Mouse (Mus musculus) kidney, adult 18-20 months (tissue): ENCODE measurements around the gene Rnf144b.

Source experiments
- DNase-seq: peaks from one replicate; pipeline ENCODE4 v3.0.0; 2021

The Rnf144b gene

GRCm38 (mm10) chr13:47122537-47123430 is at the start of gene Rnf144b:
Gene Rnf144b, plus strand, starts transcription at chr13:47122656.
- DNase-seq: peak; percentile 24

DNA sequence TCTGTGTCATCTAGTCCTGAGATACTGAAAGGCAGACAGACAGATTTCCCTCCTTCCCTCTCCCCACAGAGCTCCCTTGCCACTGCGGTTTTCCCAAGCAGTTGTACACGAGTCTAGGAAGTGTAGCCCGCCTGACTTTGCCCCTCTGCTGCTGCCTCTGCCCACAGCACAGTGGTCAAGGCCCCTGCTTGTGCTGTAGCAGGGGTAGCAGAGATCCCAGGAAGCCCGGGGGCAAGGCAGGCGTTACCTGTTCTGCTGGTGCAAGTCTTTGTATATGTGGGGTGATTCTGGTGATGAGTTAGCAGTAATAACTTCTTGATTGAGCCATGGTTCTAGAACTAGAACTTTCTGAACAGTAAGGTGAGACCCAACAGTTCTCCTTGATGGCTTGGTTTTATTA is 46.3 kb upstream of the Rnf144b start:
- DNase-seq: no peak

GRCm38 (mm10) chr13:47077367-47077766 is 45.1 kb upstream of the Rnf144b start:
- no peak for DNase-seq

DNA sequence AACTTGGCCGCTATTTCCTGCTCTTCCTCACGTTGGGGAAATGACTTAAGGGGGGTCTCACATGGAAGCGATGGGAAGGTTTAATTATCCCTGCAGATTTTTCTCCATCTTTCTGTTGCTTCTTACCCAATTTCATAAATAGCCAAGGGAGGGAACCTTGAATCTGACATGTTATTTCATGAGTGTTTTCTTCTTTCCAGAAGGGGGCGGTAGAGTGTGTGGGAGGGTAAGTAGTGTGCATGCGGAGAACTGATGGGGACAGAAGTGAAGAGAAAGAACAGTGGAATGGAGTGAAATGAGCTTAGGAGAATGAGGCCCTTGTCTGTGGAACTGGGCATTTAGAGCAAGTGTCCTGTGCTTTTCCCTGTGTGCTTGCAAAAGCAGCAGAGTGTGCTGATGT is 43.7 kb upstream of the Rnf144b start:
- DNase-seq: no peak

GRCm38 (mm10) chr13:47080905-47081505 is 41.5 kb upstream of the Rnf144b start:
- DNase-seq: no peak

DNA sequence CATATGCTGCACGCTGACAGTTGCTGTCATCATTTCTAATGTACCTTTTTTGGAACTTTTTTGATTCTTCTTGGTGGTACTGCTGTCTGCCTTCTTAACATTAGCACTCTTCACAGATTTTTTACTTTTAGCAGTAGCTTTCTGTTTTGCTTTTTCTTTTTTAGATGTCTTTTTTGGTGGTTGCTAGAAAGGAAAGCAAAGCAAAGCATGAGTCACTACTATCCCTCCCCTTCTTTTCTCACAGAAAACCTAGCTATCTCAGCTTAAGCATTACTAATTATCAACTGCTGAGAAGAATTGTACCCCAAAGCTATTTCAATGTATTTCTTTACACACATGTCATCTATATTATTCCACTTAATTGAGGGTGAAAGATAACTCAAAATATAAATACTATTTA is 34.0 kb upstream of the Rnf144b start:
- no peak for DNase-seq

- no peak for DNase-seq
These were observed 33.2 kb upstream of the Rnf144b start for GRCm38 (mm10) chr13:47089271-47089670.

GRCm38 (mm10) chr13:47093791-47094190 is 28.7 kb upstream of the Rnf144b start:
- no peak for DNase-seq

DNA sequence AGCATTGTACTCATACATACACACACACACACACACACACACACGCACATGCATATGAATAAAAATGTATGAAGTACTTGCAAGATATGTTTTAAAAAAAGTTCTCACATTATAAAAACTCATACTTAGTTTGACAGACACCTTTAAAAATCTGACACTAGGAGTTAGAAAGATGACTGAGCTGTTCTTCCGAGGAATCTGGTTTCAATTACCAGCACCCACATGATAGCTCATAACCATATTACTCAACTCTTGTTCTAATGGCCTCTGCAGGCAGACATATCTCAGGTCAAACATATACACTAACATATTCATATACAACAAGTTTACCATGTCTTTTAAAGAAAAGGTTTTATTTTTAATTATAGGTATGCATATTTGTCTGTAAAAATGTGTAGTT is 25.9 kb upstream of the Rnf144b start:
- no peak for DNase-seq

GRCm38 (mm10) chr13:47099265-47099664 is 23.2 kb upstream of the Rnf144b start:
- no peak for DNase-seq

- no peak for DNase-seq
These were observed 21.9 kb upstream of the Rnf144b start for GRCm38 (mm10) chr13:47100587-47100986.

DNA sequence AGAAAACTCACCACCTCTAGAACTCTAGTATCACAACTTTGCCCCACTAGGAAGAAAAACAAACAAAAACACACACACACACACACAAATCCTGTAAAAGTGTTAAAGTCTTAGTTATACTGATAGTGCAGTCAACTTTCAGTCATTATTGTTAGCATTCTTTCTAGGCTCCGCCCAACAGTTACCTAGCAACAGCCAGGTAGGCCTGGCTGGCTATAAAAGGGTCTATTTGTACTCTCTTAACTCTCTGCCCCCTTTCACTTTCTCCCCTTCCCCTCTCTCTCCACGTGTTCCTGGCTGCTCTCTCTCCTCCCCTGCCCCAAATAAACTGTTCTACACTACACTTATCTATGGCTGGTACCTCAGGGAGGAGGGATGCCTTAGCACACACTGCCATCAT is 18.3 kb upstream of the Rnf144b start:
- DNase-seq: no peak

- peak; percentile 34 for DNase-seq
These were observed 17.5 kb upstream of the Rnf144b start for GRCm38 (mm10) chr13:47104856-47105541.

GRCm38 (mm10) chr13:47105711-47106579 is 16.5 kb upstream of the Rnf144b start, which contains the start of gene Dek:
Gene Dek, minus strand, starts transcription at chr13:47106201.
- DNase-seq: peak; percentile 92

- no peak for DNase-seq
These were observed 15.9 kb upstream of the Rnf144b start for GRCm38 (mm10) chr13:47106580-47106888.

GRCm38 (mm10) chr13:47109239-47109638 is 13.2 kb upstream of the Rnf144b start:
- no peak for DNase-seq

DNA sequence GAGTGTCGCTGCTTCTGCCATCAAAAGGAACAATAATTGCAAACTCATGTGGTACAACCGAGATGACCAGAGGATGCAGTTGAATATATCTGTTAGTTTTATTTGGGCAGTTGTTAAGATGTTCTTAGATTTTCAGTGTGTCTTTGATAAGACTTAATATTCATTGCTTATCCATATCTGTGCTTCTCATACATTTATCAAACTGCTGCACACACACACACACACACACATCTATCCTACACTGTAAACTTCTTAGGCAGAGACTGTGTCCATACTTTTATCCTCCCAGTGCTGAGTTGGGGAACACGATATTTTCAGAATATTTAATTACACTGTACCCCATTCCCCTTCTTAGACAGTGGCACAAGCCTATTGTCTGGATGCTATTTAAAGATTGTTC is 11.3 kb upstream of the Rnf144b start:
- DNase-seq: no peak

DNA sequence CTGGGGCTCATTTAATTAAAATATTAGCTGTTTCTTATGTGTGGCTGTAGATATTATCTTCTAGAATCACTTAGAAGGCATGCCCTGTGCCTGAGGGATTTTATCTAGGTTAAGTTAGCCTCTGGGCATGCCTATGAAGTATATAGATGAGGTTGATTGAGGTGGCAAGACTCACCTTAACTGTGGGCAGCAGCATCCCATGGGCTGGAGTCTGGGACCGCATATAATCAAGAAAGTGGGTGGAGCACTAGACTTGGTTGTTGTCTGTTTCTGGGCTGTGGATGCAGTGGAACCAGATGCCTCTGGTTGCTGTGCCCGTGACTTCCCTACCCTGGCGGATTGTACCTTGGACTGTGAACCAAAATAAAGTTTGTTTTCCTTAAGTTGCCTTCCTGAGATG is 10.4 kb upstream of the Rnf144b start:
- DNase-seq: no peak

DNA sequence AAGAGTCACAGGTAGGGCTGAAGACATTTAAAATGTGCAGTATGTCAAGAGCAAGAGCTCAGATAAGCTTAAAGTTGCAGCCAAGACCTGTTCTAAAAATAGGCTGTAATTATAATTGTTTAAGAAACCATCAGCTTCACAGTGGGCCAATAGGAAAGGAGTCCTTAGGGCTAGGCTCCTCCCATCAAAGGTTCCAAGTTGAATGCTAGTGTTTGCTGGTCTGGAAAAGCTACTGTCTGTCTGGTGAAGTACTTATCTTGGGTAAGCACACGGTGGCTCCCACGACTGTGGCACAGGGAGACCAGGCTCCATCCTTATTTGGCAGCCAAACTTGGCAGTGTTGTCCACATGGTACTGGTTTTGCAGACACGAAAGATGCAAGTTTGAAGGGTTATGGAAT is 9.5 kb upstream of the Rnf144b start:
- no peak for DNase-seq

DNA sequence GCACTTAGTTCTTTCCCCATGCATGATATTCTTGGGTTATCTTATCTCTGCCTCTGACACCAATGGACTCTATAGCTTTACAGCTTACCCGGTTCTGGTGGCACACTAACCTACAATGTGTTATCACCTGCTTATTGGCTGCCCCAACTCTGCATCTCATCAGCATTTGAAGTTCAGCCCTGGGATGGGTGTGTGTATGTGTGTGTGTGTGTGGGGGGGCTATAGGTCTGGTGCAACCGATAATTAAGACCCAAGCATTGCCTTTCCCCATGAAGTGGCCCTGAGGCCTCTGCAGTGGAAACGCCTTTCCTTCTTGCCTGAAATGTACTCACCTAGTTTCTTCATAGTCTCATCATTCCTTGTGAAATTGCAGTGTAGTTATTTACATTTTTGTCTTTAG is 6.5 kb upstream of the Rnf144b start:
- no peak for DNase-seq

GRCm38 (mm10) chr13:47121333-47121889 is 1.0 kb upstream of the Rnf144b start:
- DNase-seq: no peak

DNA sequence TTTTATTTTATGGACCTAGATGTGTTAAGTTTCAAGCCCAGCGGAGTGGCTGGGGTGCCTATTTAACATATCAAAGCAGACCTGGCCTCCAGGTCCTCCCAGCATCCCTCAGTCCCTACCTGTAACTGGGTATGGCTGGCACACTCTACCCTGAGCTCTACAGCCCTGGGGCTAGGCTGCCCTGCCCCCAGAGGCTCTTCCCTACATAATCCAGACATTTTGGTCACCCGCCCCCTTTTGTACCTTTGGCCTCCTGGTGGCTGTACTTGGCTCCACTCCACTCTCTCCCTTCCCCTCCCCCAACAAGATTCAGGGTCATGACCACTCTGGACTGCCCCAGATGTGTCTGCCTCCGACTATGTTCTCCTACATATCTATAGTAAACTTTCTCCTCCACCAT is 2.0 kb downstream of the Rnf144b start:
- no peak for DNase-seq

DNA sequence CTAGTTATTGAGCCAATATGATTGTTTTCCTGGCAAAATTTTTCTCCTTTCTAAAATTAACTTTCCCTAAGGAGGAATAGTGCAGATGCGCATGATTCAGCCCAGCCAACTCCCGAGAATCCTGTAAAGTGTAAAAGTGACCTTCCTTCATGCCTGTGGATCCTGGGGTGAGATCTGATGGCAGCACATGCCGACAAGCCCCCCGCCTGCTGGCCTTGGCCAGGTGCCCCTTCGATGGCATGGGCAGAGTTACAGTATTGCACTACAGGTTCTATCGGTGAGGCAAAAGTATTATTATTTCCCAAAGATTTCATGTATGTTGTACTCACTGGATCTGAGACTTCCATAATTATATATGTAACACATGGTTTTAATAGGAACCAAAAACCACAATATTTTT is 2.5 kb downstream of the Rnf144b start:
- no peak for DNase-seq
